Mouse (Mus musculus) midbrain, embryonic 12.5 days (tissue): ENCODE measurements around the gene Dip2a. TPM values are rescaled to one million over a fixed set of nuclear protein-coding genes. Genes with fewer than 3 reads are reported as not detected.

Experiments
- ATAC-seq: fragments of 200-750 bp; cut with Nextera tagmentation; 2 replicates; pipeline ENCODE4 v1.8.0; 2017; ENCODE audit warnings: low read depth, moderate TSS enrichment, moderate library complexity; ENCODE audit not compliant: low FRiP score
- H3K27ac ChIP-seq: fragments of 300-500 bp; sonication (generic); replicated peaks from 2 replicates; pipeline ENCODE4 v1.5.1; 2016; ENCODE audit warnings: mild to moderate bottlenecking
- H3K27me3 ChIP-seq: fragments of 300-500 bp; sonication (generic); 2 replicates; pipeline ENCODE4 v1.6.1; 2016; ENCODE audit warnings: mild to moderate bottlenecking
- H3K36me3 ChIP-seq: fragments of 300-500 bp; sonication (generic); 2 replicates; pipeline ENCODE4 v1.6.1; 2016
- H3K4me1 ChIP-seq: fragments of 300-500 bp; sonication (generic); 2 replicates; pipeline ENCODE4 v1.6.1; 2016
- H3K4me2 ChIP-seq: fragments of 300-500 bp; sonication (generic); replicated peaks from 2 replicates; pipeline ENCODE4 v1.6.1; 2016; ENCODE audit warnings: mild to moderate bottlenecking, moderate library complexity
- H3K4me3 ChIP-seq: fragments of 300-500 bp; sonication (generic); 2 replicates; pipeline ENCODE4 v1.5.1; 2016; ENCODE audit warnings: mild to moderate bottlenecking
- H3K9ac ChIP-seq: fragments of 300-500 bp; sonication (generic); replicated peaks from 2 replicates; pipeline ENCODE4 v1.6.1; 2016; ENCODE audit warnings: mild to moderate bottlenecking, moderate library complexity
- H3K9me3 ChIP-seq: fragments of 300-500 bp; sonication (generic); 2 replicates; pipeline ENCODE4 v1.6.1; 2016; ENCODE audit warnings: mild to moderate bottlenecking
- WGBS: fragments of 180-500 bp; shearing (Covaris S2); methylation state at CpG from one replicate; pipeline ENCODE4 v1.1.7; 2016; 5-methylcytosine and 5-hydroxymethylcytosine counted together
- polyA plus RNA-seq: library from polyadenylated mRNA; unstranded; fragments of >200 nt; fragmentation: Nextera tagmentation; extraction: Ambion mirVana; gene quantifications from 2 replicates; pipeline ENCODE4 v1.2.1, GENCODE M21; 2016

Dip2a gene
- polyA plus RNA-seq, 1 experiment from 2014 or later: 15.6 TPM

DNA sequence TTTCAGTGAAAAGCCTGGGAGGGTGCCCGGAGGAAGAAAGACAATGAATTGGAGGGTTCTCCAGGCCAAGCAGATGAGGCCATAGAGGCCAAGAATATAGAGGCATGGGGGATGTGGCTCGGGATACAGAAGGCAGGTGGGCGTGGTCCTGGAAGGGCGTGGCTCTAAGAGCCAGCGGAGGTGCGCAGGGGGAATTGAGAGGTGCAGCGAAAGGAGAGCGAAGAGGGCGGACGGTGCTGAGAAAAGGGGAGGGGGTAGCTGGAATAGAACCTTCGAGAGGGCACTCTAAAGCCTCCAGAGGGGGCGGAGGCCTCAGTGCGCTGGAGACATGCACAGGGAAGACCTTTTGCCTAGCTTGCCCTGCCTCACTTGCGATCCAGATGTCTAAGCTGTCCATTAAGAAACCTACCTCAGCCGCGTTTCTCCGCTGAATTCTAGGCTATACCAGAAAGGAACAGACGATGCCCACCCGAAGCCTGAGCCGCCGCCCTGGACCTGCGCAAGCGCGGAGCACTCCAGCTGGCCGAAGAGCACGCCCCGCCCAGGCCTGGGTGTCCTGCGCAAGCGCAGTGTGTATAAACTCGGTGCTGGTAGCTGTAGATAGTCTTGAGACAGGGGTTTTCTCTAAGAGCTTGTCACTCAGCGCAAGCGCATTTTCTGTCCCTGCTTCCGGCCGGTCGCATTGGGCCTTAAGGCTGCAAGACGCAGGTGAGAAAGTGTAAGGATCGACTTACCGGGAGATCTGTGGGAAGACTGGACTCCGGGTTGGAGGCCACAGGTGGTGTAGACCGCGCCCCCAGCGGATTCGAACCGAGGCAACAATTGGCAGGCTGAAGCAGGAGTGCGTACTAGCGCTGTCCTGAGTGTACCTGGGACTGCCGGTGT is 107.5 kb downstream of the Dip2a start, which contains the start of gene Prmt2:
Prmt2 (minus strand) TSS at position 525 of the 885 bp plus-strand sequence.
- Histone ChIP-seq H3K27ac (peak within 1 kb of the TSS; percentile 95), H3K4me1 (peaks cover 20% of the 10 kb centered on the region), H3K36me3 (no peaks in the 10 kb centered on the region), H3K4me2 (peak within 1 kb of the TSS; percentile 84), H3K27me3 (peaks cover 12% of the 10 kb centered on the region; the same call in 1 of the 2 replicates), H3K9ac (peak within 1 kb of the TSS; percentile 68), H3K4me3 (peak within 1 kb of the TSS; percentile 65), H3K9me3 (no peaks in the 10 kb centered on the region)
- under 1% methylated on average over 46 of the region's 47 CpGs for WGBS
- ATAC-seq: peak; percentile 99

DNA sequence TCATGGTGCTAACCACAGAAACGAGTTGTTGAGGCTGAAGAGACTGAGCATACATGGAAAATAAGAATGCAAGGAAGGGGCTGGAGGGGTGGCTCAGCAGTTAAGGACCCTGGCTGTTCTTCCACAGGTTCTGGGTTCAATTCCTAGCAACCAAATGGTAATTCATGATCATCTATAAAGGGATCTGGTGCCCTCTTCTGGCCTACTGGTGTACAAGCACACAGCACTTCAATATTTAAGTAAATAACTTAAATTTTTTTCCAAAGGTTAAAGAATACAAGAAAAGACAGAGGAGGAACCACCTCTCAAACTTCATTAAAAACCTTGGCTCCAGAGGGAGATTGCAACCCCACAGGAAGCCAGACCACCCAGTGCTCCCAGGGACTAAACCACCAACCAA is 115.5 kb downstream of the Dip2a start:
- no peak overlapping the region for H3K9ac ChIP-seq
- no peak overlapping the region for H3K4me2 ChIP-seq
- no peak overlapping the region for H3K27ac ChIP-seq
- no peaks in the 10 kb centered on the region for H3K4me1 ChIP-seq
- H3K9me3 ChIP-seq: no peaks in the 10 kb centered on the region
- no peak overlapping the region for H3K4me3 ChIP-seq
- no peak for ATAC-seq
- no peaks in the 10 kb centered on the region for H3K27me3 ChIP-seq
- WGBS: 91% methylated on average over 1 of the region's 1 CpGs
- H3K36me3 ChIP-seq: peaks cover 18% of the 10 kb centered on the region

DNA sequence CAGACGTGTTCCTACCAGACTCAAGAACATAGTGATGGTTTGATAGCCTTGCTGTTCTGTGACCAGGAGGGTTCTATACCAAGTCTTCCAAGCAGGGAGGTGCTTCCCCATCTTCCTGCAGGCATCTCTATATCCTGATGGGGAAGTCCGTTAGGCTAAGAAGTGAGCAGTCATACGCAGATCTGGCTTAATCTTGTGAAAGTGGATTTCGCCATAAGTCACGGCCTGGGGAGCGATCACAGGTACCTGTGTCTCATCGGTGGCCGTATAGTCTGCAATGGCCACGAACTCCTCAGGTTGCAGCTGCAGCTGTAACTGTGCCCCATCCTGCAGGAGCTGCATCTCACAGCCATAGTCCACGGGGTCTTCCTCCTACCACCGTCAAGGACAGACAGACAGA is 119.1 kb downstream of the Dip2a start:
- no peak overlapping the region for H3K4me3 ChIP-seq
- H3K27me3 ChIP-seq: no peaks in the 10 kb centered on the region
- H3K27ac ChIP-seq: no peak overlapping the region
- H3K4me1 ChIP-seq: no peaks in the 10 kb centered on the region
- ATAC-seq: no peak
- H3K36me3 ChIP-seq: peaks cover 54% of the 10 kb centered on the region
- WGBS: 93% methylated on average over 11 of the region's 11 CpGs
- H3K4me2 ChIP-seq: no peak overlapping the region
- no peak overlapping the region for H3K9ac ChIP-seq
- no peaks in the 10 kb centered on the region for H3K9me3 ChIP-seq

DNA sequence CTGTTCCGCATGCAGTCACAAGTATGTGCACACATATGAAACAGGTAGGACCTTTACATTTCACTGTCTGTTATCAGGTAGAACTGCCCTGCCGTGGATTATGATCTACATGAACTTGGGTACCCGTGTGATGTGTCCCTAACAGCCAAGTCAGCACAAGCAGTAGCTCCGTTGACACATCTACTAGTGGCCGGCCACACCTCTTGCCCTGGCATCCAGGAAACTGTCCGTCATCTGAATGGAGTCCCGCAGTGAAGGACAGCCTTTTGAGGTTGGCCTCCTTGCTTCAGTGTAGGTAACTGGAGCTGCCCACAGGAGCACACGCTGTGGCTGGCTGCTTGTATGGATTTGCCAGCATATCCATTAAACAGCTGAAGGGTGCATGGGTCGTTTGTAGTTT is 126.9 kb downstream of the Dip2a start:
- H3K4me2 ChIP-seq: no peak overlapping the region
- H3K9ac ChIP-seq: no peak overlapping the region
- H3K4me3 ChIP-seq: no peak overlapping the region
- ATAC-seq: no peak
- H3K27me3 ChIP-seq: no peaks in the 10 kb centered on the region
- peaks cover 98% of the 10 kb centered on the region for H3K36me3 ChIP-seq
- no peaks in the 10 kb centered on the region for H3K4me1 ChIP-seq
- no peak overlapping the region for H3K27ac ChIP-seq
- H3K9me3 ChIP-seq: peaks cover 11% of the 10 kb centered on the region
- WGBS: 88% methylated on average over 9 of the region's 9 CpGs

DNA sequence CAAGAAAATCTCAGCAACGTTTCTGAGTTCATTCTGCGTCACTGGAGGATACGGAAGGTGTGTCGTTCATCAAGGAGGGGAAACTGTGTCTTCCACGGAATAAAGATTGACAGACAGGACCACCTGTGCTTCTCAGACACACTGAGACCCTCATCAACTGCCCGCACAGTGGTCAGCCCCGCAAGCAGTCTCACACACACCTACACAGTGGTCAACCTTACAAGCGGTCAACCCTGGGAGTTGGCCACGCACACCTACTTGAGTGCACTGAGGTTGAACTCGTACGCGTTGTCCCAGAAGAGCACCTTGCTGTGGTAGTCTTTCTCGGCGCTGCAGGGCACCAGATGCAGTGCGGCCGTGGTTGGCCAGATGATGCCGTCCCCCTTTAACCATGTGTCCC is 128.0 kb downstream of the Dip2a start:
- Histone ChIP-seq H3K4me2 (no peak overlapping the region), H3K36me3 (peaks cover 98% of the 10 kb centered on the region), H3K9ac (no peak overlapping the region), H3K27me3 (no peaks in the 10 kb centered on the region), H3K9me3 (peaks cover 11% of the 10 kb centered on the region), H3K4me1 (no peaks in the 10 kb centered on the region), H3K4me3 (no peak overlapping the region), H3K27ac (no peak overlapping the region)
- ATAC-seq: no peak
- 96% methylated on average over 17 of the region's 17 CpGs for WGBS

DNA sequence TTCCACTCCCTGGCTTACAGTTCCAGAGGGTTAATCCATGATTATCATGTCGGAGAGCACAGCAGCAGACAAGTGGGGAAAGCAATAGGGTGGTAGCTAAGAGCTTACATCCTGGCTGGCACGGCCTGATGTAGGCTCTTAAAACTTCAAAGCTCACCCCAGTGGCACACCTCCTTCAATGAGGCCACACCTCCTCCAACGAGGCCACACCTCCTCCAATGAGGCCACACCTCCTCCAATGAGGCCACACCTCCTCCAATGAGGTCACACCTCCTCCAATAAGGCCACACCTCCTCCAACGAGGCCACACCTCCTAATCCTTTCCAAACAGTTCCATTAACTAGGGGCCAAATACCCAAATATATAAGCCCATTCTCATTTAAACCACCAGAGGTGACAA is 130.9 kb downstream of the Dip2a start:
- WGBS: 93% methylated on average over 4 of the region's 4 CpGs

DNA sequence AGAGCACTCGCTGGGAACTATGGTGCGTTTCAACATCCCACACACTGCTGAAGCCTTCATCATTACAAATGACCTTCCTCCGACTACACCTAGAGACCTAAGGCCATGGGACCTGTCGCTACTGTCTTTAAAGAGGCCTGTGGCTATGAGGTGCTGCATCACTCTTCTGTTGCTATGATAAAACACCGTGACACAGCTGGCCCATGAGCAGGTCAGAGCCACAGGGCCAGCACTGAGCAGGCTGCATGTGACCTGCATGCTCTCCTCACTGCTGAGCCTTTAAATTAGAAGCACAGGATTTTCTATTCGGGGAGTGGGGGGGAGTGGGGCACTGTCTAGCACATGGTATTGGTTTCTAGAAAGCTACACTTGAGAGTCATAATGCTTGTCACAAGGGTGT is 133.0 kb downstream of the Dip2a start:
- Histone ChIP-seq H3K9ac (no peak overlapping the region), H3K4me2 (no peak overlapping the region), H3K27ac (no peak overlapping the region), H3K9me3 (peaks cover 11% of the 10 kb centered on the region), H3K36me3 (peaks cover 87% of the 10 kb centered on the region), H3K4me3 (no peak overlapping the region), H3K4me1 (no peaks in the 10 kb centered on the region), H3K27me3 (no peaks in the 10 kb centered on the region)
- WGBS: 95% methylated on average over 6 of the region's 6 CpGs
- no peak for ATAC-seq

More for the DNA sequence above, 130.9 kb downstream of the Dip2a start:
- H3K4me2 ChIP-seq: no peak overlapping the region
- no peak for ATAC-seq
- no peak overlapping the region for H3K4me3 ChIP-seq
- H3K27me3 ChIP-seq: no peaks in the 10 kb centered on the region
- H3K36me3 ChIP-seq: peaks cover 85% of the 10 kb centered on the region
- H3K9ac ChIP-seq: no peak overlapping the region
- peaks cover 11% of the 10 kb centered on the region for H3K9me3 ChIP-seq
- no peak overlapping the region for H3K27ac ChIP-seq
- no peaks in the 10 kb centered on the region for H3K4me1 ChIP-seq

DNA sequence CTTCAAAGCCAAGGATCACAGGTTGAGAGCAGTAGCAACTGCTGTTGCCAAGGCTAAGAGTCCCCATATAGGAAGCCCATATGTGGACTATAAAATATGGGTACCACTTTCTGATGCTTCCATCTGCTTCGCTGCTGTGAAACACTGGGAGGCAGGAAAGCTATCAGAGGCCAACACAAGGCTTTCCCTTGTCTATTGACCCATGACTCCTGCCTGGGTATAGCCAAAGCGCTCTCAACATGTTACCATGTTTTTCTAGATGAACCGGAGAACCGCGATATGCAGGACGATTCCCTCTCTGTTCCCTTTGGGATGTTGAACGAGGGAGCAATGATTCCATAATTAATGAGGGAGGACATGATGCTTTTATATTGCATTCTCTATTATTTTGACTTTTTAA is 134.3 kb downstream of the Dip2a start:
- no peak overlapping the region for H3K27ac ChIP-seq
- no peaks in the 10 kb centered on the region for H3K27me3 ChIP-seq
- no peak overlapping the region for H3K4me2 ChIP-seq
- no peak for ATAC-seq
- peaks cover 87% of the 10 kb centered on the region for H3K36me3 ChIP-seq
- WGBS: 96% methylated on average over 7 of the region's 7 CpGs
- H3K4me1 ChIP-seq: no peaks in the 10 kb centered on the region
- peaks cover 11% of the 10 kb centered on the region for H3K9me3 ChIP-seq
- H3K9ac ChIP-seq: no peak overlapping the region
- H3K4me3 ChIP-seq: no peak overlapping the region

Other genes starting within 250 kb of the Dip2a start
- gene Slc5a4b, start 234.3 kb downstream of the Dip2a start, polyA plus RNA-seq: not detected in 2 replicates
- not detected in 2 replicates for gene Slc5a4a, start 197.8 kb downstream of the Dip2a start, polyA plus RNA-seq
- gene Prmt2, start 107.4 kb downstream of the Dip2a start, polyA plus RNA-seq: 131 and 139 TPM in 2 replicates
- gene S100b, start 91.4 kb downstream of the Dip2a start, polyA plus RNA-seq: 0.35 and 0.98 TPM in 2 replicates
- not detected in 2 replicates for gene AC141477.1, start 95.2 kb upstream of the Dip2a start, polyA plus RNA-seq
- gene Pcnt, start 97.5 kb upstream of the Dip2a start, polyA plus RNA-seq: 18.3 and 19.7 TPM in 2 replicates
- not detected in 2 replicates for gene 2610028H24Rik, start 103.8 kb upstream of the Dip2a start, polyA plus RNA-seq
- gene Mcm3ap, start 123.6 kb upstream of the Dip2a start, polyA plus RNA-seq: 81.7 and 86.9 TPM in 2 replicates
- gene Ybey, start 123.8 kb upstream of the Dip2a start, polyA plus RNA-seq: 9.2 and 9.3 TPM in 2 replicates
- gene Lss, start 186.3 kb upstream of the Dip2a start, polyA plus RNA-seq: 58.2 and 61.2 TPM in 2 replicates
- 0.41 TPM in 1 of 2 replicates, not detected in the other for gene Spatc1l, start 217.0 kb upstream of the Dip2a start, polyA plus RNA-seq
- not detected in 2 replicates for gene Ftcd, start 230.4 kb upstream of the Dip2a start, polyA plus RNA-seq